In genomic region chr17:8138116-8138515, GRCm38 (mm10) we compare ENCODE assay signal across 8 mouse cellular contexts. TPM values are rescaled to one million over a fixed set of nuclear protein-coding genes. Genes with fewer than 3 reads are reported as not detected.
DNase-seq lines count a peak whose midpoint lies in the region; TF ChIP-seq lines count a peak whose summit lies in the region.
"Not testable (repeated sequence)": the region's sequence is repeated elsewhere in the genome, so short reads cannot be mapped to it uniquely, and the experiment has no call there.
"Had no signal": no experiment of that assay in that cellular context is flagged by ENCODE, and none has a peak within 500 bp of the region (broad histone marks: within the 10 kb centered on the region; RNA-seq: fewer than 3 reads in every experiment).

No protein-coding gene starts in this region.

- not testable (repeated sequence) for H3K36me3 ChIP-seq in myocyte (ENCODE audit: control insufficient read depth, insufficient read depth)

- H3K4me2 ChIP-seq in myocyte (ENCODE audit: low read depth), result not testable (repeated sequence)

- not testable (repeated sequence) for H3K27ac ChIP-seq in gastrocnemius, adult 2 months

- peak; percentile 34 for DNase-seq in gastrocnemius, adult 2 months
- DNase-seq in heart, adult 11 months, result peak; percentile 88

- intact Hi-C loops in gastrocnemius, adult 2 months (cut with DNase I), result not testable (repeated sequence)

- H3ac ChIP-seq in myocyte (ENCODE audit: control insufficient read depth, insufficient read length), result not testable (repeated sequence)

- H3K4me3 ChIP-seq in gastrocnemius, adult 2 months; myocyte: not testable (repeated sequence)

- not testable (repeated sequence) for H3K27me3 ChIP-seq in myocyte (ENCODE audit: control insufficient read depth, insufficient read depth, insufficient read length)

- TF ChIP-seq POLR2A in myocyte (IDR thresholded peaks at IDR 0.05; ENCODE audit: insufficient read length, low read depth), result not testable (repeated sequence)

- H3K79me2 ChIP-seq in myocyte (ENCODE audit: control insufficient read depth, insufficient read depth), result not testable (repeated sequence)

- TF ChIP-seq CTCF in gastrocnemius, adult 2 months (IDR thresholded peaks at IDR 0.05), result not testable (repeated sequence)

TF ChIP-seq in myocyte, 11 proteins besides CTCF, POLR2A, EP300 and RAD21:
- TF ChIP-seq CEBPB (IDR thresholded peaks at IDR 0.05; ENCODE audit: insufficient read depth, poor library complexity, severe bottlenecking), result peak; percentile 73

RNA-seq across cellular contexts. Expression of gene Gm49673, which starts 9.5 kb away (rescaled TPM):
- total RNA-seq in gastrocnemius, adult 2 months (2021), result under 1 TPM in 1 of 2 experiments, not detected in 1; 0.38 TPM
- not detected for polyA plus RNA-seq in myocyte (2012; fragmentation: generic; extraction: Trizol)
- total RNA-seq: adrenal gland, adult 2 months; CH12.LX; G1E; MEL had no signal
- polyA plus RNA-seq: CD4-positive, CD25-positive, alpha-beta regulatory T cell, adult 4 months; G1E had no signal

RNA-seq across cellular contexts. Expression of gene Rnaset2a, which starts 9.8 kb away (rescaled TPM):
- 10 to 100 TPM; 14.1 to 16.9 TPM for total RNA-seq in gastrocnemius, adult 2 months (2021)
- polyA plus RNA-seq in myocyte (2012; fragmentation: generic; extraction: Trizol), result 151 TPM

RNA-seq across cellular contexts. Expression of gene Fgfr1op, which starts 27.2 kb away (rescaled TPM):
- total RNA-seq in gastrocnemius, adult 2 months (2021), result 10 to 100 TPM; 17.3 to 22.9 TPM
- 5.3 TPM for polyA plus RNA-seq in myocyte (2012; fragmentation: generic; extraction: Trizol)
